Mouse (Mus musculus) cerebellum, adult 2 months (tissue): ENCODE measurements at regions not wholly inside any gene's neighbourhood (a gene's known extent, or its start where the extent isn't known, plus 50 kb on each side); places are given as distances from the start of the nearest gene placed in this dataset.

Experiments used
- CTCF ChIP-seq: fragments of 200-500 bp; IDR thresholded peaks from 2 replicates; pipeline ENCODE4 v1.5.1; 2011; ENCODE audit warnings: low read depth, mild to moderate bottlenecking, control low read depth, low read length, moderate library complexity, borderline replicate concordance; ENCODE audit not compliant: insufficient read depth
- POLR2A ChIP-seq: fragments of 200-500 bp; IDR thresholded peaks from 2 replicates; pipeline ENCODE4 v1.6.1; 2011; ENCODE audit warnings: low read length, control low read depth, borderline replicate concordance; ENCODE audit not compliant: insufficient read depth

- TF ChIP-seq CTCF (no peak), POLR2A (no peak)
These were observed 644.6 kb downstream of the Plod2 start for GRCm38 (mm10) chr9:93186638-93187037.
